Mouse (Mus musculus) megakaryocyte, adult 5-6 weeks (primary cell): ENCODE data around the gene Foxo3. TPM values are rescaled to one million over a fixed set of nuclear protein-coding genes. Genes with fewer than 3 reads are reported as not detected.

ENCODE experiments used
- ATAC-seq: 2 replicates; pipeline ENCODE4 v1.8.0; 2016; ENCODE audit warnings: mild to moderate bottlenecking, inconsistent platforms; ENCODE audit not compliant: poor library complexity, severe bottlenecking
- total RNA-seq, 2 experiments: library from RNA; stranded (forward) in 1 of 2; stranded (reverse) in 1 of 2; fragments of 153-499, 151-499 nt in 1 of 2; fragments of 221-1000, 200-1000 nt in 1 of 2; gene quantifications; 2 replicates each; pipeline versions ENCODE4 v1.2.3 to v1.2.4; 2015 to 2017

The Foxo3 gene
- total RNA-seq, 2 experiments from 2014 or later, result 24.9 to 25.3 TPM

GRCm38 (mm10) chr10:42134759-42135702, 141.5 kb downstream of the Foxo3 start:
- no peak for ATAC-seq

Other genes with a start within 250 kb of the Foxo3 start
- 2.3 and 2.8 TPM in 2 replicates for gene Afg1l, start 201.8 kb upstream of the Foxo3 start, total RNA-seq (2015)
- 3.3 and 3.7 TPM in 2 replicates for gene Afg1l, start 201.8 kb upstream of the Foxo3 start, total RNA-seq (2017)
- 281 and 289 TPM in 2 replicates for gene Snx3, start 225.3 kb upstream of the Foxo3 start, total RNA-seq (2015)
- gene Snx3, start 225.3 kb upstream of the Foxo3 start, total RNA-seq (2017), result 107 and 130 TPM in 2 replicates